Mouse (Mus musculus): ENCODE measurements around the gene Fpgt.

DNA sequence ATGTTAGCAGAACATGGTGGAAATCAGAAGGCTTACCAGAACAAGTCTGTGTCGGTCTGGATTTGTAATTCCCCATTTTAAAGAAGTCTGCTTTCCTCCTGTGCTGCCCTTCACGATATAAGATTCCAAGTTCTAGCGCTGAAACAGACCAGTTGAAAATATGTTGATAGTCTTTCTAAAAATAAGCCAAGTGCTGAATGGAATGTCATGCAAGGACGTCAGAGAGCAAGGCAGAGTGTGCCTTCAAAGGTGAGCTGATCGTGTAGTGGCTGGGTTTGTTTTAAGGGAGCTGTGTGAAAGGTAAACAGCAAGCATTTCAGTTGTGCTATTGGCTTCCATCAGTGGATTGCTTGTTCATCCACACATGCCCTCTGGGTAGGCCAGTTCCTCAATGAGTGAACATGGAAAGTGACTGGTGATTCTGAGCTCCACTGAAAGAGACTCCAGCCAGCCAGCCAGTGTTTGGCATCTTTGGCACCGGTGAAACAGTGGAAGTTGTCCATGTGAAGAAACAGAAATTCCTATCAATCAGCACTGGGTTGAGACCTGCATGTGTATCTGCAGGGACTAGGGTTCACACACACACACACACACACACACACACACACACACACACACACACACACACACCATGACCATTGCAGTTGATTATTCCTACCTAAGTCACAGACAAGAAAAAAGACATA lies 37.8 kb downstream of the Fpgt start, which contains the start of gene Tnni3k:
- TF ChIP-seq CTCF (IDR thresholded peaks at IDR 0.05; ENCODE audit: insufficient read depth, low read length) (no peak), POLR2A (IDR thresholded peaks at IDR 0.05; ENCODE audit: borderline replicate concordance, extremely low read depth, low read depth, low read length) (no peak)
